In the genomic region with DNA sequence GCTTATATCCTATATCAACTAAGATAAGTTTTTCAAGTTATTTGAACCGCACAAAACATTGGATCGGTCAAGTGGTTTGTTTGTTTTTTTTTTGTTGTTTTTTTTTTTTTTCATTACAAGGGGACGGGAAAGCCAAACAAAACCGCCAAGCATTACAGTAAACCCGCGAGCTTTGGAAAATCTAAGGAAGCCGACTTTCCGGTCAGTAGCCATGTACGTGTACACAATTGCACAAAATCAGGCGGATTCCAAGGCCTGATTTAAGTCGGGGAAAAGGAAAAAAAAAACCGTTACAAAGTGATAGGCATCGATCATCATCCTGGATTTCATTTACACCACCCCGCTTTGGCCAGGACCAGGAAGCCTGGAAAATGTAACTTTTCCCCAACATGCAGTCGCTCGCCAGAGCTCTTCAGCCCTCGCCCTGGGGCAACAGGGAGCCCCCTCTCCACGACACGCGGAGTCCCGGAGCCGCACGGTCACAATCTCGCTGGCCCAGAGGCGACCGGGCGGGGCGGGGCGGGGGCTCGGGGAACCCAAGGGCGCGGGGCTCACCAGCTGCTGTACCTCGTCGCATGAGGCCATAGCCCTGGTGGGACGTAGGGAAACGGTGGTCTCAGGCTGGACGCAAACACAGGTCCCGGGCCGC, we compare ENCODE assay signal across 7 mouse cellular contexts. TPM values are rescaled to one million over a fixed set of nuclear protein-coding genes. Genes with fewer than 3 reads are reported as not detected.
DNase-seq lines count a peak whose midpoint lies in the region; ATAC-seq lines count a peak whose summit lies in the region.

No protein-coding gene starts in this region.

- 2% methylated on average over 39 of the region's 39 CpGs for WGBS in lung, embryonic 15.5 days
- 1% methylated on average over 39 of the region's 39 CpGs for WGBS in intestine, embryonic 14.5 days
- 2% methylated on average over 39 of the region's 39 CpGs for WGBS in midbrain, embryonic 14.5 days

- no peak for ATAC-seq in lung, embryonic 15.5 days (ENCODE audit: borderline replicate concordance, extremely low read depth, low FRiP score, low TSS enrichment)
- ATAC-seq in intestine, embryonic 14.5 days (replicated peaks; ENCODE audit: low FRiP score, low TSS enrichment, low read depth) = no peak
- no peak for ATAC-seq in midbrain, embryonic 14.5 days (ENCODE audit: low FRiP score, low TSS enrichment)

- H3K9me3 ChIP-seq in lung, embryonic 15.5 days = no peaks in the 10 kb centered on the region
- H3K9me3 ChIP-seq in intestine, embryonic 14.5 days (ENCODE audit: control insufficient read depth, low read length) = no peaks in the 10 kb centered on the region
- no peaks in the 10 kb centered on the region for H3K9me3 ChIP-seq in midbrain, embryonic 14.5 days (ENCODE audit: control insufficient read depth, low read length)

- H3K4me2 ChIP-seq in lung, embryonic 15.5 days = peak overlapping the region; percentile 90
- H3K4me2 ChIP-seq in intestine, embryonic 14.5 days (ENCODE audit: low read length) = peak overlapping the region; percentile 99
- peak overlapping the region; percentile 99 for H3K4me2 ChIP-seq in midbrain, embryonic 14.5 days (ENCODE audit: low read length)

- peak overlapping the region; percentile 78 for H3K9ac ChIP-seq in lung, embryonic 15.5 days
- H3K9ac ChIP-seq in intestine, embryonic 14.5 days (ENCODE audit: low read length) = peak overlapping the region; percentile 75
- peak overlapping the region; percentile 85 for H3K9ac ChIP-seq in midbrain, embryonic 14.5 days (replicated peaks; ENCODE audit: low read length)

- DNase-seq in lung, postnatal 36 days = no peak
- peak; percentile 66 for DNase-seq in embryo, embryonic 11 days
- no peak for DNase-seq in intestine, embryonic 14.5 days (ENCODE audit: low spot score)
- DNase-seq in midbrain, embryonic 14.5 days = peak; percentile 73
- no peak for DNase-seq in frontal cortex, adult 2 months (ENCODE audit: extremely low spot score in 1 of 2, low spot score in 1 of 2)
- no peak for DNase-seq in left cerebral cortex, adult 8-10 months (ENCODE audit: low spot score in 2 of 2)

- H3K4me3 ChIP-seq in lung, embryonic 15.5 days = peak overlapping the region; percentile 91
- H3K4me3 ChIP-seq in intestine, embryonic 14.5 days (ENCODE audit: low read depth, low read length) = peak overlapping the region; percentile 85
- peak overlapping the region; percentile 88 for H3K4me3 ChIP-seq in midbrain, embryonic 14.5 days (replicated peaks; ENCODE audit: low read depth, low read length)

- H3K27ac ChIP-seq in lung, embryonic 15.5 days = peak overlapping the region; percentile 98
- peak overlapping the region; percentile 90 for H3K27ac ChIP-seq in intestine, embryonic 14.5 days (ENCODE audit: low read depth)
- H3K27ac ChIP-seq in midbrain, embryonic 14.5 days (replicated peaks; ENCODE audit: low read depth, low read length) = peak overlapping the region; percentile 95

- H3K4me1 ChIP-seq in lung, embryonic 15.5 days = peaks cover 25% of the 10 kb centered on the region
- H3K4me1 ChIP-seq in intestine, embryonic 14.5 days (replicated peaks; ENCODE audit: control insufficient read depth, insufficient read depth, low read length) = peaks cover 11% of the 10 kb centered on the region; the same call in 1 of the 2 replicates
- peaks cover 32% of the 10 kb centered on the region for H3K4me1 ChIP-seq in midbrain, embryonic 14.5 days (ENCODE audit: control insufficient read depth, insufficient read depth, low read length)

- H3K27me3 ChIP-seq in lung, embryonic 15.5 days = no peaks in the 10 kb centered on the region
- H3K27me3 ChIP-seq in intestine, embryonic 14.5 days (replicated peaks; ENCODE audit: control insufficient read depth, insufficient read depth, low read length) = no peaks in the 10 kb centered on the region
- no peaks in the 10 kb centered on the region for H3K27me3 ChIP-seq in midbrain, embryonic 14.5 days (ENCODE audit: control insufficient read depth, insufficient read depth, low read length)

- H3K36me3 ChIP-seq in lung, embryonic 15.5 days = no peaks in the 10 kb centered on the region
- H3K36me3 ChIP-seq in intestine, embryonic 14.5 days (ENCODE audit: control insufficient read depth, insufficient read depth, low read length) = no peaks in the 10 kb centered on the region
- H3K36me3 ChIP-seq in midbrain, embryonic 14.5 days (ENCODE audit: control insufficient read depth, insufficient read depth, low read length) = no peaks in the 10 kb centered on the region

RNA-seq across cellular contexts. Expression of a gene that starts 0.7 kb away (rescaled TPM):
- 68.0 and 69.9 TPM in 2 replicates for polyA plus RNA-seq in lung, embryonic 15.5 days (2015; fragmentation: Nextera tagmentation; extraction: Ambion mirVana)
- polyA plus RNA-seq in intestine, embryonic 14.5 days (2014; fragmentation: Nextera tagmentation; extraction: Ambion mirVana) = 43.1 and 51.0 TPM in 2 replicates
- 8.9 and 18.4 TPM in 2 replicates for polyA plus RNA-seq in midbrain, embryonic 14.5 days (2014; fragmentation: Nextera tagmentation; extraction: Ambion mirVana)
- polyA plus RNA-seq in frontal cortex, adult 2 months (2012; rRNA removed) = 7.8 and 9.6 TPM in 2 replicates
- 10 to 100 TPM in 1 of 4 experiments, 1 to 10 TPM in 3; 8.9 to 11.2 (median 9.6) TPM for total RNA-seq in left cerebral cortex, adult 8-10 months (2022)

RNA-seq across cellular contexts. Expression of a gene that starts 0.8 kb away (rescaled TPM):
- 10.7 and 11.4 TPM in 2 replicates for polyA plus RNA-seq in lung, embryonic 15.5 days (2015; fragmentation: Nextera tagmentation; extraction: Ambion mirVana)
- 12.4 and 12.6 TPM in 2 replicates for polyA plus RNA-seq in intestine, embryonic 14.5 days (2014; fragmentation: Nextera tagmentation; extraction: Ambion mirVana)
- polyA plus RNA-seq in midbrain, embryonic 14.5 days (2014; fragmentation: Nextera tagmentation; extraction: Ambion mirVana) = 17.7 and 18.3 TPM in 2 replicates
- 4.9 and 5.6 TPM in 2 replicates for polyA plus RNA-seq in frontal cortex, adult 2 months (2012; rRNA removed)
- total RNA-seq in left cerebral cortex, adult 8-10 months (2022) = 10 to 100 TPM in 1 of 4 experiments, 1 to 10 TPM in 3; 6.8 to 10.4 (median 8.3) TPM

Comparison
In these comparisons a context has a peak if more than half of its experiments do, and no peak if none do; other contexts are left out.
1. DNase-seq: peak in embryo, embryonic 11 days (single experiment) and midbrain, embryonic 14.5 days (single experiment); none in lung, postnatal 36 days (single experiment), intestine, embryonic 14.5 days (single experiment), frontal cortex, adult 2 months (0 of 2) and left cerebral cortex, adult 8-10 months (0 of 2).
2. Peak in every context shown above with its lines, with median percentiles within 50 percentile points of each other: H3K27ac ChIP-seq, H3K4me2 ChIP-seq, H3K4me3 ChIP-seq and H3K9ac ChIP-seq.